Mouse (Mus musculus) layer of hippocampus, postnatal 14 days (tissue): ENCODE measurements around the gene Rhbdf2. TPM values are rescaled to one million over a fixed set of nuclear protein-coding genes. Genes with fewer than 3 reads are reported as not detected.
A peak's percentile ranks its signal among the peaks of the same experiment; 100 is the strongest.

ENCODE experiments used
- DNase-seq, 2 experiments: peaks; one replicate each; pipeline ENCODE4 v3.0.0; 2021 to 2022; ENCODE audit warnings: low spot score in 2 of 2, mixed read lengths in 1 of 2
- total RNA-seq, 2 experiments: library from RNA; stranded (reverse); gene quantifications; 2 replicates each; pipeline ENCODE4 v1.2.3; 2021

Gene Rhbdf2
- total RNA-seq, 2 experiments from 2014 or later = 1.6 to 1.7 TPM

- DNase-seq = no peak
These were observed 35.2 kb downstream of the Rhbdf2 start for GRCm38 (mm10) chr11:116591621-116592020.

- DNase-seq = no peak
These were observed 37.2 kb downstream of the Rhbdf2 start for GRCm38 (mm10) chr11:116589574-116589973.

- DNase-seq = no peak
These were observed 37.7 kb downstream of the Rhbdf2 start for GRCm38 (mm10) chr11:116589020-116589531.

GRCm38 (mm10) chr11:116586801-116587631, 39.8 kb downstream of the Rhbdf2 start:
- DNase-seq = peak; percentile 63 to 67

- no peak for DNase-seq
These were observed 40.5 kb downstream of the Rhbdf2 start, which contains the start of gene Aanat for GRCm38 (mm10) chr11:116586310-116586709. Aanat (plus strand) TSS chr11:116586432.

GRCm38 (mm10) chr11:116585682-116586081, 41.1 kb downstream of the Rhbdf2 start:
- DNase-seq = no peak

GRCm38 (mm10) chr11:116581376-116581814, 45.4 kb downstream of the Rhbdf2 start, which contains the start of gene Ube2o:
Ube2o (minus strand) TSS chr11:116581447.
- DNase-seq = peak; percentile 80 to 84

GRCm38 (mm10) chr11:116580711-116581375, 46.0 kb downstream of the Rhbdf2 start:
- DNase-seq = peak in 1 of 2 experiments; percentile 52

GRCm38 (mm10) chr11:116580031-116580652, 46.7 kb downstream of the Rhbdf2 start:
- DNase-seq = no peak

- DNase-seq = no peak
These were observed 47.5 kb downstream of the Rhbdf2 start for GRCm38 (mm10) chr11:116579280-116579679.

- no peak for DNase-seq
These were observed 51.4 kb downstream of the Rhbdf2 start for GRCm38 (mm10) chr11:116575396-116575795.

- DNase-seq = no peak
These were observed 51.8 kb downstream of the Rhbdf2 start for GRCm38 (mm10) chr11:116574982-116575381.

GRCm38 (mm10) chr11:116574486-116574885, 52.3 kb downstream of the Rhbdf2 start:
- no peak for DNase-seq

- no peak for DNase-seq
These were observed 53.9 kb downstream of the Rhbdf2 start for GRCm38 (mm10) chr11:116572756-116573543.

- no peak for DNase-seq
These were observed 54.8 kb downstream of the Rhbdf2 start for GRCm38 (mm10) chr11:116571767-116572679.

GRCm38 (mm10) chr11:116570821-116571220, 56.0 kb downstream of the Rhbdf2 start:
- DNase-seq = no peak

- DNase-seq = no peak
These were observed 59.3 kb downstream of the Rhbdf2 start for GRCm38 (mm10) chr11:116567531-116567930.

GRCm38 (mm10) chr11:116565283-116566041, 61.4 kb downstream of the Rhbdf2 start:
- DNase-seq = no peak

- DNase-seq = no peak
These were observed 70.5 kb downstream of the Rhbdf2 start for GRCm38 (mm10) chr11:116556308-116556707.
